Mouse (Mus musculus) lung, embryonic 14.5 days (tissue): ENCODE results near the gene Trap1. TPM values are rescaled to one million over a fixed set of nuclear protein-coding genes. Genes with fewer than 3 reads are reported as not detected.
A peak's percentile ranks its signal among the peaks of the same experiment; 100 is the strongest.

Experiments
- ATAC-seq: fragments of 200-750 bp; cut with Nextera tagmentation; 2 replicates; pipeline ENCODE4 v1.8.0; 2017; ENCODE audit warnings: mild to moderate bottlenecking, moderate TSS enrichment, moderate library complexity; ENCODE audit not compliant: insufficient read depth
- DNase-seq: peaks from one replicate; pipeline ENCODE4 v3.0.0-alpha.2; 2015
- H3K27ac ChIP-seq: fragments of 300-500 bp; sonication (generic); 2 replicates; pipeline ENCODE4 v1.5.1; 2014; ENCODE audit warnings: low read depth, mild to moderate bottlenecking, moderate library complexity
- H3K27me3 ChIP-seq: fragments of 300-500 bp; sonication (generic); 2 replicates; pipeline ENCODE4 v1.6.1; 2014; ENCODE audit warnings: low read length, control low read depth; ENCODE audit not compliant: insufficient read depth
- H3K36me3 ChIP-seq: fragments of 300-500 bp; sonication (generic); 2 replicates; pipeline ENCODE4 v1.6.1; 2014; ENCODE audit warnings: control low read depth; ENCODE audit not compliant: insufficient read depth
- H3K4me1 ChIP-seq: fragments of 300-500 bp; sonication (generic); 2 replicates; pipeline ENCODE4 v1.6.1; 2014; ENCODE audit warnings: antibody characterized with exemption, control low read depth; ENCODE audit not compliant: insufficient read depth
- H3K4me2 ChIP-seq: fragments of 300-500 bp; sonication (generic); 2 replicates; pipeline ENCODE4 v1.6.1; 2014; ENCODE audit warnings: mild to moderate bottlenecking
- H3K4me3 ChIP-seq: fragments of 300-500 bp; sonication (generic); 2 replicates; pipeline ENCODE4 v1.5.1; 2014; ENCODE audit warnings: low read depth, low read length
- H3K9ac ChIP-seq: fragments of 300-500 bp; sonication (generic); 2 replicates; pipeline ENCODE4 v1.6.1; 2014
- H3K9me3 ChIP-seq: fragments of 300-500 bp; sonication (generic); 2 replicates; pipeline ENCODE4 v1.6.1; 2016; ENCODE audit warnings: low read depth, low read length, control low read depth
- CTCF ChIP-seq: IDR thresholded peaks from 2 replicates; pipeline ENCODE4 v1.5.1; 2016; ENCODE audit warnings: antibody characterized with exemption, low read depth
- WGBS: fragments of 180-500 bp; shearing (Covaris S2); extraction: QIAGEN DNeasy Blood & Tissue Kit; methylation state at CpG from one replicate; pipeline ENCODE4 v1.1.7; 2014; 5-methylcytosine and 5-hydroxymethylcytosine counted together
- polyA plus RNA-seq: library from polyadenylated mRNA; unstranded; fragments of >200 nt; fragmentation: Nextera tagmentation; extraction: Ambion mirVana; gene quantifications from 2 replicates; pipeline ENCODE4 v1.2.1, GENCODE M21; 2014

Gene Trap1
- polyA plus RNA-seq: 94.1 and 97.2 TPM in 2 replicates

- 0 out of 2 replicates have a peak, but pooled peaks cover 2% of the 10 kb centered on the region for H3K4me1 ChIP-seq
- peak; percentile 98 for ATAC-seq
- peak within 1 kb of the TSS; percentile 69 for H3K4me2 ChIP-seq
- H3K4me3 ChIP-seq: peak within 1 kb of the TSS; percentile 84
- under 1% methylated on average over 58 of the region's 58 CpGs for WGBS
- peak within 1 kb of the TSS; percentile 89 for H3K9ac ChIP-seq
- H3K36me3 ChIP-seq: peaks cover 12% of the 10 kb centered on the region
- H3K9me3 ChIP-seq: no peaks in the 10 kb centered on the region
- DNase-seq: peak; percentile 94
- no peaks in the 10 kb centered on the region for H3K27me3 ChIP-seq
- TF ChIP-seq CTCF: no peak
- peak within 1 kb of the TSS; percentile 81 for H3K27ac ChIP-seq
Measured at GRCm38 (mm10) chr16:4077384-4078061, at the start of gene Trap1. TSS of gene Trap1 (minus strand) at chr16:4077827.

GRCm38 (mm10) chr16:4117072-4117471, 39.4 kb upstream of the Trap1 start:
- ATAC-seq (no peak), DNase-seq (no peak)
- Histone ChIP-seq H3K4me3 (no peak overlapping the region), H3K27me3 (no peaks in the 10 kb centered on the region), H3K9ac (no peak overlapping the region), H3K36me3 (peaks cover 89% of the 10 kb centered on the region), H3K9me3 (no peaks in the 10 kb centered on the region), H3K4me1 (no peaks in the 10 kb centered on the region), H3K4me2 (no peak overlapping the region), H3K27ac (no peak overlapping the region)
- TF ChIP-seq CTCF: no peak
- 76% methylated on average over 4 of the region's 4 CpGs for WGBS

GRCm38 (mm10) chr16:4100374-4100773, 22.7 kb upstream of the Trap1 start:
- 88% methylated on average over 2 of the region's 2 CpGs for WGBS
- Histone ChIP-seq H3K27ac (no peak overlapping the region), H3K9me3 (no peaks in the 10 kb centered on the region), H3K27me3 (no peaks in the 10 kb centered on the region), H3K4me2 (no peak overlapping the region), H3K4me1 (no peaks in the 10 kb centered on the region), H3K4me3 (no peak overlapping the region), H3K36me3 (peaks cover 67% of the 10 kb centered on the region), H3K9ac (no peak overlapping the region)
- no peak for DNase-seq
- TF ChIP-seq CTCF: no peak
- ATAC-seq: no peak

- Histone ChIP-seq H3K4me1 (no peaks in the 10 kb centered on the region), H3K36me3 (peaks cover 76% of the 10 kb centered on the region), H3K27me3 (no peaks in the 10 kb centered on the region), H3K9ac (no peak overlapping the region), H3K4me2 (no peak overlapping the region), H3K27ac (no peak overlapping the region), H3K4me3 (no peak overlapping the region), H3K9me3 (no peaks in the 10 kb centered on the region)
- 97% methylated on average over 1 of the region's 1 CpGs for WGBS
- TF ChIP-seq CTCF: no peak
- DNase-seq: no peak
- ATAC-seq: no peak
Measured at GRCm38 (mm10) chr16:4097521-4097920, 19.9 kb upstream of the Trap1 start.

GRCm38 (mm10) chr16:4096898-4097297, 19.3 kb upstream of the Trap1 start:
- Histone ChIP-seq H3K27ac (no peak overlapping the region), H3K36me3 (peaks cover 81% of the 10 kb centered on the region), H3K9ac (no peak overlapping the region), H3K9me3 (no peaks in the 10 kb centered on the region), H3K27me3 (no peaks in the 10 kb centered on the region), H3K4me2 (no peak overlapping the region), H3K4me3 (no peak overlapping the region), H3K4me1 (no peaks in the 10 kb centered on the region)
- TF ChIP-seq CTCF: no peak
- DNase-seq (no peak), ATAC-seq (no peak)

- H3K36me3 ChIP-seq: peaks cover 83% of the 10 kb centered on the region
- 90% methylated on average over 3 of the region's 3 CpGs for WGBS
Measured at GRCm38 (mm10) chr16:4096141-4096540, 18.5 kb upstream of the Trap1 start.

GRCm38 (mm10) chr16:4087214-4087913, 9.7 kb upstream of the Trap1 start:
- Histone ChIP-seq H3K4me1 (no peaks in the 10 kb centered on the region), H3K36me3 (peaks cover 90% of the 10 kb centered on the region), H3K27ac (no peak overlapping the region), H3K27me3 (no peaks in the 10 kb centered on the region), H3K4me2 (no peak overlapping the region), H3K4me3 (no peak overlapping the region), H3K9me3 (no peaks in the 10 kb centered on the region), H3K9ac (no peak overlapping the region)
- WGBS: 89% methylated on average over 8 of the region's 8 CpGs
- DNase-seq (no peak), ATAC-seq (no peak)
- no peak for TF ChIP-seq CTCF

More at GRCm38 (mm10) chr16:4096141-4096540, 18.5 kb upstream of the Trap1 start:
- Histone ChIP-seq H3K9me3 (no peaks in the 10 kb centered on the region), H3K4me2 (no peak overlapping the region), H3K4me3 (no peak overlapping the region), H3K27ac (no peak overlapping the region), H3K9ac (no peak overlapping the region), H3K27me3 (no peaks in the 10 kb centered on the region), H3K4me1 (no peaks in the 10 kb centered on the region)
- no peak for ATAC-seq
- no peak for DNase-seq
- no peak for TF ChIP-seq CTCF
